In the genomic region with DNA sequence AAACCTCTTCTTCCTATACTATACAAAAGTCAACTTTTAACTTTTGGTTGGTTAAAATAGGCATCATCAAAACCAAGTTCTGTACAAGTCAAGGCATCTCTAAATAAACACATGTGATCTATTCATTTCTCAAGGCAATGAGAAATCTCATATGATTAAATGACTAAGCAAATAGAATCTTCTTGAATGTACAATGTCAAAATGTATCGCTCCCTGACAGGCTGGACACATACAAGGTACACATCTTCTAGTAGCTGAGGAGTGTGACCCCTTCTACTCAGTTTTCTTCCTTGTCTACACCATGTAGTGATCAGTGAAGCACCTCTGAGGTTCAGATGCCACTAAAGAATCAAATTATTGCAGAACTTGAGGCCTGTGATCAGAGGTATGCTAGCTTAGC, we compare ENCODE assay signal across 31 mouse cellular contexts.
"Had no signal": no experiment of that assay in that cellular context is flagged by ENCODE, and none has a peak within 500 bp of the region (broad histone marks: within the 10 kb centered on the region; RNA-seq: fewer than 3 reads in every experiment).

No protein-coding gene starts in this region.

- H3K27me3 ChIP-seq: limb, embryonic 12.5 days; limb, embryonic 15.5 days; liver, embryonic 12.5 days; liver, embryonic 13.5 days; liver, embryonic 15.5 days; lung, embryonic 15.5 days; megakaryocyte, embryonic 14.5 days; midbrain, embryonic 12.5 days; midbrain, embryonic 13.5 days; midbrain, embryonic 15.5 days; neural tube, embryonic 12.5 days had no signal

- H3K36me3 ChIP-seq: limb, embryonic 10.5 days; limb, embryonic 12.5 days; limb, embryonic 13.5 days; limb, embryonic 15.5 days; liver, embryonic 12.5 days; liver, embryonic 13.5 days; liver, embryonic 15.5 days; lung, embryonic 15.5 days; midbrain, embryonic 10.5 days; midbrain, embryonic 12.5 days; midbrain, embryonic 13.5 days; midbrain, embryonic 15.5 days; neural tube, embryonic 12.5 days had no signal

- H3K9me3 ChIP-seq: limb, embryonic 10.5 days; limb, embryonic 13.5 days; limb, embryonic 15.5 days; liver, embryonic 12.5 days; liver, embryonic 13.5 days; liver, embryonic 15.5 days; lung, embryonic 15.5 days; midbrain, embryonic 10.5 days; midbrain, embryonic 12.5 days; midbrain, embryonic 13.5 days; midbrain, embryonic 15.5 days; neural tube, embryonic 12.5 days had no signal

- H3K27ac ChIP-seq: left cerebral cortex, adult 2 months; limb, embryonic 10.5 days; limb, embryonic 12.5 days; limb, embryonic 13.5 days; limb, embryonic 15.5 days; liver, embryonic 12.5 days; liver, embryonic 13.5 days; liver, embryonic 14.5 days; liver, embryonic 15.5 days; lung, embryonic 15.5 days; macrophage; midbrain, embryonic 10.5 days; midbrain, embryonic 12.5 days; midbrain, embryonic 13.5 days; midbrain, embryonic 15.5 days; neural tube, embryonic 12.5 days had no signal

- H3K9ac ChIP-seq: limb, embryonic 12.5 days; limb, embryonic 13.5 days; limb, embryonic 15.5 days; liver, embryonic 12.5 days; liver, embryonic 13.5 days; liver, embryonic 14.5 days; liver, embryonic 15.5 days; liver, postnatal 0 days; lung, embryonic 14.5 days; lung, embryonic 15.5 days; midbrain, embryonic 12.5 days; midbrain, embryonic 13.5 days; midbrain, embryonic 15.5 days; neural tube, embryonic 12.5 days had no signal

- DNase-seq: left cerebral cortex, postnatal 4 days; liver; liver, embryonic 13.5 days; liver, postnatal 0 days; lung, adult 18-20 months; lung, adult 2 months; lung, embryonic 14.5 days; lung, postnatal 10 days; lung, postnatal 14 days; lung, postnatal 36 days; lung, postnatal 4 days had no signal

- H3K4me1 ChIP-seq: limb, embryonic 10.5 days; limb, embryonic 12.5 days; limb, embryonic 13.5 days; limb, embryonic 15.5 days; liver, embryonic 12.5 days; liver, embryonic 13.5 days; liver, embryonic 15.5 days; lung, embryonic 15.5 days; midbrain, embryonic 10.5 days; midbrain, embryonic 12.5 days; midbrain, embryonic 13.5 days; midbrain, embryonic 15.5 days; neural tube, embryonic 12.5 days had no signal

- H3K4me2 ChIP-seq: limb, embryonic 12.5 days; limb, embryonic 13.5 days; limb, embryonic 15.5 days; liver, embryonic 11.5 days; liver, embryonic 12.5 days; liver, embryonic 13.5 days; liver, embryonic 15.5 days; lung, embryonic 14.5 days; lung, embryonic 15.5 days; midbrain, embryonic 12.5 days; midbrain, embryonic 13.5 days; midbrain, embryonic 15.5 days; neural tube, embryonic 12.5 days had no signal

- H3K4me3 ChIP-seq: left cerebral cortex, adult 2 months; limb, embryonic 10.5 days; limb, embryonic 12.5 days; limb, embryonic 13.5 days; limb, embryonic 15.5 days; liver, embryonic 12.5 days; liver, embryonic 13.5 days; liver, embryonic 15.5 days; lung, embryonic 15.5 days; megakaryocyte, embryonic 14.5 days; midbrain, embryonic 10.5 days; midbrain, embryonic 12.5 days; midbrain, embryonic 13.5 days; midbrain, embryonic 15.5 days; myocyte; neural tube, embryonic 12.5 days had no signal

- ATAC-seq: liver, embryonic 12.5 days; liver, postnatal 0 days; lung, postnatal 0 days; midbrain, embryonic 13.5 days; midbrain, embryonic 15.5 days; midbrain, embryonic 16.5 days had no signal
